Mouse (Mus musculus) gastrocnemius, postnatal 25 days (tissue): ENCODE results near the gene Pik3r6. TPM values are rescaled to one million over a fixed set of nuclear protein-coding genes. Genes with fewer than 3 reads are reported as not detected.

Source experiments
- DNase-seq: peaks from one replicate; pipeline ENCODE4 v3.0.0; 2022
- total RNA-seq, 2 experiments: library from RNA; stranded (reverse); gene quantifications; 1 replicate in 1 of 2; 2 replicates in 1 of 2; pipeline ENCODE4 v1.2.3; 2021

Gene Pik3r6
- total RNA-seq, 2 experiments from 2014 or later: 1.5 to 3.4 TPM

DNA sequence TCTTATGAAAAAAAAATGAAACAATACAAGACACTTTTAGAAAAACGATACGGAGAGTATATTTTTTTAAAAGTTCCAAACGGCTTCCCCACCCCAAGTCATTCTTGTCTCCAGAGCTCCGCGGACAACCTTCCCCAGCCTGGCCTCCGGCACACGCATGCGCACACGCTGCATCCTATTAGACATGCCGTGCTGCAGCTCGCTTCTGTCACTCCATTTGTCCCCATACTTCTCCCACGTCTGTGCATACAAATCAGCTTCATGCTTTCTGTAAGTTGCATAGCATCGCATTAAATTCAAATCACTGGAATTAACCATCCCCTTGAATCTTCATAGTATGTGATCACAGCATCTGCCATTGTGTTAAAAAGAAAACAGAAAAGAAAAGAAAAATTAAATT is 80.4 kb downstream of the Pik3r6 start:
- DNase-seq: no peak

DNA sequence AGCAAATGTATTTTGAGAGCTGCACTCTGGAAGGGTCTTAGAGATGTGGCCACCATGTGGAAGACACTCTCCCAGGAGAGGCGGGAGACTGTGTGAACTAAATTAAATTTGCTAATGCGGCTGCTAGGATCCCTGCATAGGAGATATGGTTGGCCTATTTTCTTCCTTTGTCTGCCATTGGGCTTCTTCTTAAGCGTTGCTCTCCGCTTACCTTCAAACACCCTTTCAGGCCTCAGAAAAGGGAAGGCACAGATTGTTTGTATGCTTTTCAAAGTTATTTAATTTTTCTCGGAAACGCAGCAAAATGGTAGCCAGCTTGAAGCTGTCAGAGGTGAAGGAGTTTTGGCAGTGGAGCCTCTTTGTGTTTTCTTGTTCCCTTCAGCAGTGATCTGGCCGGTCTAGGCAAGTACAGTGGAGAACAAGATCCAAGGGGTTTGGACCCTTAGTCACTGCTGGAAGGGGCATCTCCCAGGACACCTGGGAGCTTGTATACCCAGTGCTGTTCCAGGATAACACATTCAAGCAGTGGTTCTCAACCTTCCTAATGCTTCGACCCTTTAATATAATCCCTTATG is 81.2 kb downstream of the Pik3r6 start:
- DNase-seq: no peak

DNA sequence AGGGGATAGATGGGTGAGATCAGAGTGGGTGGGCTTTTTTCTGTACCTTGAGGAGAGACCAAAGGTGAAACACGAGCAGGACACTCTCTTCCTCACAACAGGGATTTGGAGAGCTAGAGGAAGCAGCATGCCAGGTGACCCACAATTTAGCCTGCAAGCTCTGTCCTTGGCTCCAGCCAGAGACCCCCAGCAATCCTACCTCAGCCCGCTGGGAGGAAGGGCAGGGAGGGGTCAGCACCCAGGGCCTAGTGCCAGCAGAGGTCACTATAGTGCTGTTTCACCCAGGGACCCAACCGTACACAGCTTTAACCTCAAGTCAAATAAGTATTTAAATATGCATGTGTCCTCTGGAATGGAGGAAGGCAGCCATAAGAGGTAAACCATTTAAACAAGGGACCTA is 83.1 kb downstream of the Pik3r6 start:
- DNase-seq: no peak

DNA sequence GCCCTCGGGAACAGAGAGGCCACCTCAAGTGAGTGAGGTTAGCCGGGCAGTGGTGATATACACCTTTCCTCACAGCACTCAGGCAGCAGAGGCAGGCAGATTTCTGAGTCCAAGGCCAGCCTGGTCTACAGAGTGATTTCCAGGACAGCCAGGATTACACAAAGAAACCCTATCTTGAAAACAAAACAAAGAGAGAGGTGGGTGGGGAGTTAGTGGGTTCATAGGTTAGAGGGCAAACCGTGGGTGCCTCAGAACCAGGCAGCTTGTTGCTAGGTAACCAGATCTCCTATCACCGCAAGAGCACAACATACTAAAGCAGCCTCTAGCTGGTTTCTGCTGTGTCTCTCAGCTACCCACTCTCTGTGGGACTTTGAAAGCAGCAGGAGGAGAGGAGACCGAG is 83.9 kb downstream of the Pik3r6 start, which contains the start of gene Ccdc42:
Gene Ccdc42 (plus strand): TSS at position 301 of the 400 bp plus-strand sequence.
- no peak for DNase-seq

DNA sequence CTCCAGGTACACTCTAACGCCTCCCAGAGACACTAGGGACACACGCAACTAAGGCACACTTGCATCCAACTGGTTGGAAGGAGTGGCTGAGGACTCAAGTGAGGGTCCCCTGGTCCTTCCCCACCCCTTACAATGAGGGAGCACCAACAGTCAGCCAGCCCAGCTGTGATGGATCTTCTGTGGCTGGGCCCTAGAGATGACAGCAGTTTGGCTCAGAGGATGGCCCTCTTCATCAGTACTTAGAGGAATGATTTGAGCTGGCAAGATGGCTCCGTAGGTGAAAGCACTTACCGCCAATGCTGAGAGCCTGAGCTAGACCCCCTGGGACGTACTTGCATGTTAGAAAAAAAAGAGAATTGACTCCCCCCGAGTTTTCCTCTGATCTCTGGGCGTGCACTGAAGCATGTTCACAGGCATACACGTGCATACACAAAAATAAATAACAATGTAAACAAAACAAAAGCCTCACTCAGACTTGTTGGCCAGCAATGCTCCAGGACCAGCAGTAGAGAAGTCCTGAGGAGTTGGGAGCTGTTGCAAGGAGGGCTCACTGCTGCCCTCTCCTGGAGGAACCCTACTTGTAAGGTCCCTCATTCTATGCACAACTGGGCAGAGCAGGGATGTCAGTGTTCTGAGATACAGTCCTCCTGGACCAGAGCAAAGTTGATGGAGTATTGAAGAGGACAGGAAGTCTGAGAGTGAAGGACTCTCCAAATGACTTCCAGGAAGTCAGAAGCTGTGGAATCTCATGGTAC is 86.4 kb downstream of the Pik3r6 start:
- DNase-seq: peak; percentile 50

DNA sequence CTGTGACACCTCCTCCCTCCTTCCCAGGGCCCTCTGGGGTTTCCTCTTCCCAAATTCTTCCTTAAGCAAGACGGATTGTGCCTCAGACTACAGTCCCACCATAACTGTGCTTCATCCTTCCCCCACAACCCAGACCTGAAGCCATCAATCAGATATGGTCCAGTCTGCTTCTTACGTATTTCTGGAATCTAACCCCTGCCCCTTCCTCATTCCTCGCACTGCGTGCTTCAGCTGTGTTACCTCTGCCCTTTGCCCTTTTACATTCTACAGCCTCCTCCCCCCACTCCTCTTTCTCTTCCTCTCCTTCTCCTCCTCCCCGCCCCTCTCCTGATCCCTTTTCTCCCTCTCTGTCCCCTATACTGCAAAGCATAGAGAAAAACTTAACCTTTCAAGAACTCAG is 88.9 kb downstream of the Pik3r6 start:
- no peak for DNase-seq

DNA sequence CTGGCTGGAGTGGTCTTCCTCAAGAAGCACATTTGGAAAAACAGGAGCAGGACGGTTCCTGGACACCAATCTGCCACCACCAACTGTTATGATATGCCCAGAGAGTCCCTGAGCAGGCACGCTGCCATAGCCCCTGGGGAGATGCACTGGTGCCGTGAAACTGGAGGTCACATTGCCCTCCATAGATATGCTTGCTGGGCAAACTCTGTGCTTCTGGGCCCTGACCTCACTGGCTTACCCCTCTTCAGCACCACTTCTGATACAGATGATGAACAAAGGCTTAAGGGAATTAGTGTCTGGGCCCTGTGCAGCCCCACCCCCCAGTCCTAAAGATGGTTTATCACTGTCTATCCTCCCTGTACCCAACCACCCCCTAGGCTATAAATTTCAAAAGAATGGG is 90.4 kb downstream of the Pik3r6 start:
- no peak for DNase-seq

DNA sequence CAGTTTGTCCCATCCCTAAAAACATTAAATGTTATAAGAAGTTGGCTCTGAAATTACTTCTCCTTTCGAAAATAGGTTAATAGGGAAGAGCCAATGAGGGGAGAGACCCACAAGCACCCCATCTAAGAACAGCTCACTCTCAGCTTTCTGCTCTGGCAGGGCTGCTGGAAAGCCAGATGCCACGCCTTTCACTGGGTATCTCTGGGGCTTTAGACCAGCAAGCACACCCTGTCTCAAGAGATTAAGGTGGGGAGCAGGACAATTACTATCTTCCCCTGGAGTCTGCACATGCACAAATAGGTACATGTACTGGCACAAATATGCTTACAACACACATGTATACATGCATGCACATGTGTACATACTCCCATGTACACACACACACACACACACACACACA is 95.1 kb downstream of the Pik3r6 start:
- DNase-seq: no peak

DNA sequence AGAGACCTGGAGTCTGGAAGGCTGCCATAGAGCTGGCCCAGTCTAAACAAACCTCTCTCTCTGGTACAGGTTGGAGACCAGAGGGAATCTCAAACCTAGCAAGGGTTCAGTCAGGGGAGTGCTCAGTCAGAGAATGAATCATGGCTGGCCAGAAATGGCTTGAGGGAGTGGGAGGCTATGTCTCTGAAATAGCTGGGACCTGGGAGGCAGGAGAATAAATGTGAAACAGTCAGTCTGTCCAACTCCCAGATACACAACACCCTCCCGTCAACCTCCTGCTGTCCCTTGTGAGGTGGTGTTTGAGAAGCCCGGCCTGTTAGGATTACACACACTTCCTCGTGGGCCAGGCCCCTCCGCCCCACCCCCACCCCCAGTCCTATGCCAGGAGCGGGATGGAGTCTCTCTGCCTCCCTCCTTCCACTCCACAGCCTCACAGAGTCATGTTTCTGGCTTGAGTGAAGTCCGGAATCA is 97.8 kb downstream of the Pik3r6 start:
- DNase-seq: no peak

DNA sequence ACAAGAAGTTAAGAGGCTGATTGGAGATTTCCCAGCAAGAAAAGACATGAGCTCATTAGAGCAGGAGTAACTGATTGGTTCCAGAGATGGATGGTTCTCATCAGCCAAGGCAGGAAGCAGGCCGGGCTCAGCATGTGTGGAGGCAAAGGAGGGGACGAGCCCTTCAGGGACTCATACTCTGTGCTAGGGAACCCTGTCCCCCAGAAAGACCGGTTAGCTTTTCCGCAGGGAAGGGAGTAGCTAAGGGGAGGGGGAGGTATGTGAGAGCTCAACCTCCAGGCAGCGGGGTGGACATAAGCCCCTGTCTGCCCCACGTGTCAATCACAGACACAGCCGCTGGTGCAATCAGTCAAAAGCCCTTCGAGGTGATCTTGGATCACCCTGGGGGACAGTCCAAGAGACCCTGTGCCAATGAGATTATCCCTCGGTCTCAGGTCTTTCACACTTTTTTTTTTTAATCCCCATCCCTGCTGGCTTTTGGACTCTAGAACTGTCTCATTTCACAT is 98.7 kb downstream of the Pik3r6 start:
- DNase-seq: no peak

Other genes starting within 250 kb of the Pik3r6 start
- 1 to 10 TPM; 4.6 to 5.1 TPM for gene Ntn1, start 102.2 kb upstream of the Pik3r6 start, total RNA-seq
- gene Pik3r5, start 70.9 kb upstream of the Pik3r6 start, total RNA-seq: under 1 TPM; 0.31 to 0.51 TPM
- not detected for gene Mfsd6l, start 53.2 kb downstream of the Pik3r6 start, total RNA-seq
- gene Ccdc42, start 84.0 kb downstream of the Pik3r6 start, total RNA-seq: not detected
- gene Myh10, start 188.5 kb downstream of the Pik3r6 start, total RNA-seq: 10 to 100 TPM; 18.7 to 20.5 TPM